Comparison of ENCODE assay signal across 16 mouse cellular contexts in genomic region chr17:78601601-78602000, GRCm38 (mm10).
DNase-seq lines count a peak whose midpoint lies in the region; ATAC-seq and TF ChIP-seq lines count a peak whose summit lies in the region.
"Had no signal": no experiment of that assay in that cellular context is flagged by ENCODE, and none has a peak within 500 bp of the region (broad histone marks: within the 10 kb centered on the region; RNA-seq: fewer than 3 reads in every experiment).

No protein-coding gene starts in this region.

- WGBS in midbrain, embryonic 10.5 days: 83% methylated on average over 12 of the region's 12 CpGs
- WGBS in midbrain, embryonic 16.5 days: 68% methylated on average over 12 of the region's 12 CpGs

- intact Hi-C loops in gastrocnemius, adult 2 months (cut with DNase I): no loop called here

- no peak overlapping the region for H3K4me3 ChIP-seq in gastrocnemius, adult 2 months
- no peak overlapping the region for H3K4me3 ChIP-seq in midbrain, embryonic 10.5 days
- no peak overlapping the region for H3K4me3 ChIP-seq in midbrain, embryonic 16.5 days (ENCODE audit: low read depth, low read length)
- H3K4me3 ChIP-seq: limb, embryonic 12.5 days; liver, embryonic 15.5 days had no signal

- no peaks in the 10 kb centered on the region for H3K27me3 ChIP-seq in midbrain, embryonic 10.5 days (ENCODE audit: low read depth, poor library complexity, severe bottlenecking)
- H3K27me3 ChIP-seq in midbrain, embryonic 16.5 days (ENCODE audit: control insufficient read depth, insufficient read depth, low read depth, low read length): no peaks in the 10 kb centered on the region
- H3K27me3 ChIP-seq: limb, embryonic 12.5 days; liver, embryonic 15.5 days had no signal

- H3K36me3 ChIP-seq in midbrain, embryonic 10.5 days: no peaks in the 10 kb centered on the region
- H3K36me3 ChIP-seq in midbrain, embryonic 16.5 days (ENCODE audit: control insufficient read depth, insufficient read depth, low read length): no peaks in the 10 kb centered on the region
- H3K36me3 ChIP-seq: G1E; limb, embryonic 12.5 days; liver, embryonic 15.5 days had no signal

- no peak overlapping the region for H3K9ac ChIP-seq in midbrain, embryonic 16.5 days (ENCODE audit: low read depth, low read length)
- H3K9ac ChIP-seq: limb, embryonic 12.5 days; liver, embryonic 15.5 days had no signal

- peaks cover 18% of the 10 kb centered on the region for H3K4me1 ChIP-seq in midbrain, embryonic 10.5 days
- H3K4me1 ChIP-seq in midbrain, embryonic 16.5 days (ENCODE audit: control insufficient read depth, insufficient read depth, low read length): no peaks in the 10 kb centered on the region
- H3K4me1 ChIP-seq: liver, embryonic 15.5 days had no signal

- H3K9me3 ChIP-seq in midbrain, embryonic 10.5 days (replicated peaks): no peaks in the 10 kb centered on the region
- H3K9me3 ChIP-seq in midbrain, embryonic 16.5 days (replicated peaks; ENCODE audit: control insufficient read depth, low read length, poor library complexity, severe bottlenecking): no peaks in the 10 kb centered on the region
- H3K9me3 ChIP-seq: G1E; limb, embryonic 12.5 days; liver, embryonic 15.5 days had no signal

- peak; percentile 26 for DNase-seq in gastrocnemius, adult 2 months
- no peak for DNase-seq in gastrocnemius, postnatal 10 days
- DNase-seq in left cerebral cortex, adult 18-20 months (ENCODE audit: low spot score in 2 of 2): peak; percentile 8 to 11
- no peak for DNase-seq in left cerebral cortex, adult 11 months (ENCODE audit: low spot score)
- DNase-seq in midbrain, embryonic 10.5 days (ENCODE audit: low spot score): no peak
- no peak for DNase-seq in kidney, postnatal 14 days
- DNase-seq: adrenal gland, postnatal 10 days; cerebellum, adult 9-11 months; kidney, adult 9 months; lung, postnatal 14 days; thymus, postnatal 25 days had no signal

- no peak for TF ChIP-seq CTCF in gastrocnemius, adult 2 months (IDR thresholded peaks at IDR 0.05)

- ATAC-seq in midbrain, embryonic 16.5 days: 0 out of 2 replicates have a peak, but pooled peaks have one; percentile 36

- H3K4me2 ChIP-seq in midbrain, embryonic 16.5 days (ENCODE audit: low read length): no peak overlapping the region
- H3K4me2 ChIP-seq: limb, embryonic 12.5 days; liver, embryonic 15.5 days had no signal

- H3K27ac ChIP-seq in gastrocnemius, adult 2 months: no peak overlapping the region
- peak overlapping the region; percentile 69 for H3K27ac ChIP-seq in midbrain, embryonic 10.5 days (replicated peaks)
- H3K27ac ChIP-seq in midbrain, embryonic 16.5 days (ENCODE audit: low read length): no peak overlapping the region
- H3K27ac ChIP-seq: limb, embryonic 12.5 days; liver, embryonic 15.5 days; stomach, postnatal 0 days had no signal

Comparison
In these comparisons a context has a peak if more than half of its experiments do, and no peak if none do; other contexts are left out.
1. DNase-seq: peak in gastrocnemius, adult 2 months (single experiment) and left cerebral cortex, adult 18-20 months (2 of 2); none in gastrocnemius, postnatal 10 days (single experiment), left cerebral cortex, adult 11 months (single experiment), midbrain, embryonic 10.5 days (single experiment) and kidney, postnatal 14 days (single experiment).